Mouse (Mus musculus) kidney, postnatal 0 days (tissue): ENCODE measurements at regions not wholly inside any gene's neighbourhood (a gene's known extent, or its start where the extent isn't known, plus 50 kb on each side); places are given as distances from the start of the nearest gene placed in this dataset.

ENCODE experiments used
- ATAC-seq: fragments of 200-750 bp; cut with Nextera tagmentation; replicated peaks from 2 replicates; pipeline ENCODE4 v1.8.0; 2017; ENCODE audit warnings: low read depth, moderate number of reproducible peaks, moderate TSS enrichment, moderate library complexity; ENCODE audit not compliant: low FRiP score
- DNase-seq: peaks from one replicate; pipeline ENCODE4 v3.0.0-alpha.2; 2016; ENCODE audit warnings: low spot score
- H3K27ac ChIP-seq: fragments of 300-500 bp; sonication (generic); 2 replicates; pipeline ENCODE4 v1.5.1; 2014; ENCODE audit warnings: mild to moderate bottlenecking
- H3K27me3 ChIP-seq: fragments of 300-500 bp; sonication (generic); 2 replicates; pipeline ENCODE4 v1.6.1; 2014; ENCODE audit warnings: low read length, mixed read lengths; ENCODE audit not compliant: insufficient read depth
- H3K36me3 ChIP-seq: fragments of 300-500 bp; sonication (generic); 2 replicates; pipeline ENCODE4 v1.6.1; 2014; ENCODE audit warnings: low read length, mixed read lengths; ENCODE audit not compliant: insufficient read depth
- H3K4me1 ChIP-seq: fragments of 300-500 bp; sonication (generic); replicated peaks from 2 replicates; pipeline ENCODE4 v1.6.1; 2014; ENCODE audit warnings: antibody characterized with exemption, low read length, mixed read lengths; ENCODE audit not compliant: insufficient read depth
- H3K4me2 ChIP-seq: fragments of 300-500 bp; sonication (generic); 2 replicates; pipeline ENCODE4 v1.6.1; 2014; ENCODE audit warnings: mild to moderate bottlenecking, low read length, moderate library complexity, mixed read lengths
- H3K4me3 ChIP-seq: fragments of 300-500 bp; sonication (generic); replicated peaks from 2 replicates; pipeline ENCODE4 v1.5.1; 2014; ENCODE audit warnings: low read depth, low read length
- H3K9ac ChIP-seq: fragments of 300-500 bp; sonication (generic); 2 replicates; pipeline ENCODE4 v1.6.1; 2014; ENCODE audit warnings: low read depth, low read length
- H3K9me3 ChIP-seq: fragments of 300-500 bp; sonication (generic); replicated peaks from 2 replicates; pipeline ENCODE4 v1.6.1; 2016; ENCODE audit warnings: low read length, inconsistent platforms, mixed read lengths
- CTCF ChIP-seq: IDR thresholded peaks from 2 replicates; pipeline ENCODE4 v1.5.1; 2016; ENCODE audit warnings: antibody characterized with exemption, low read depth, mild to moderate bottlenecking, moderate library complexity
- WGBS: fragments of 180-500 bp; shearing (Covaris S2); extraction: QIAGEN DNeasy Blood & Tissue Kit; methylation state at CpG from one replicate; pipeline ENCODE4 v1.1.7; 2014; 5-methylcytosine and 5-hydroxymethylcytosine counted together

DNA sequence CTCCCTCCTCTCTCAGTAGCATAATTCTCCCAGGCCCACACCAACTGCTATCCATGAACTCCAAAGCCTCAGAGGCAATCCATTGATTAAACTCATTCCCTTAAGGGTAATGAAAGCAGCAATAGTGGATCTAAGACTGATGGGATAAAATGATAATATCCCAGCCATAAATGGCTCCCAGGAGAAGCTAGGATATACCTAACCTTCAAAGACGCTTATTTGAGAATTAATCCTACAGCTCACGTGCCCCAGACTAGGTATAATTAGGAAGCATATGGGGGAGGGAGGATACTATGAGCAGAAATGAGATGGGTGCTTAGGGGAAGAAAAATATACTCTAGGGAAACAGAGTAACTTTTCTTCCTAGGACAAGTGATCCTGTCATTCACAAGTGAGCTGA, 52.8 kb upstream of the Rnf32 start:
- no peak overlapping the region for H3K4me3 ChIP-seq
- 62% methylated on average over 2 of the region's 2 CpGs for WGBS
- H3K9ac ChIP-seq = no peak overlapping the region
- H3K9me3 ChIP-seq = no peaks in the 10 kb centered on the region
- H3K27ac ChIP-seq = no peak overlapping the region
- H3K36me3 ChIP-seq = no peaks in the 10 kb centered on the region
- no peak for TF ChIP-seq CTCF
- no peak overlapping the region for H3K4me2 ChIP-seq
- no peaks in the 10 kb centered on the region for H3K4me1 ChIP-seq
- DNase-seq (no peak), ATAC-seq (no peak)
- H3K27me3 ChIP-seq = no peaks in the 10 kb centered on the region

- no peak for ATAC-seq
- no peak for DNase-seq
- 69% methylated on average over 13 of the region's 13 CpGs for WGBS
- no peak overlapping the region for H3K4me2 ChIP-seq
- no peaks in the 10 kb centered on the region for H3K9me3 ChIP-seq
- no peak overlapping the region for H3K27ac ChIP-seq
- no peaks in the 10 kb centered on the region for H3K36me3 ChIP-seq
- no peak overlapping the region for H3K9ac ChIP-seq
- no peaks in the 10 kb centered on the region for H3K27me3 ChIP-seq
- no peak for TF ChIP-seq CTCF
- H3K4me1 ChIP-seq = no peaks in the 10 kb centered on the region
- no peak overlapping the region for H3K4me3 ChIP-seq
These were observed 53.3 kb upstream of the Rnf32 start for GRCm38 (mm10) chr5:29142502-29142901.

GRCm38 (mm10) chr5:29137481-29137880, 58.3 kb upstream of the Rnf32 start:
- ATAC-seq (no peak), DNase-seq (no peak)
- Histone ChIP-seq H3K4me1 (no peaks in the 10 kb centered on the region), H3K4me2 (no peak overlapping the region), H3K27ac (no peak overlapping the region), H3K27me3 (no peaks in the 10 kb centered on the region), H3K9ac (no peak overlapping the region), H3K36me3 (no peaks in the 10 kb centered on the region), H3K4me3 (no peak overlapping the region), H3K9me3 (no peaks in the 10 kb centered on the region)
- TF ChIP-seq CTCF = no peak
- 82% methylated on average over 5 of the region's 5 CpGs for WGBS

DNA sequence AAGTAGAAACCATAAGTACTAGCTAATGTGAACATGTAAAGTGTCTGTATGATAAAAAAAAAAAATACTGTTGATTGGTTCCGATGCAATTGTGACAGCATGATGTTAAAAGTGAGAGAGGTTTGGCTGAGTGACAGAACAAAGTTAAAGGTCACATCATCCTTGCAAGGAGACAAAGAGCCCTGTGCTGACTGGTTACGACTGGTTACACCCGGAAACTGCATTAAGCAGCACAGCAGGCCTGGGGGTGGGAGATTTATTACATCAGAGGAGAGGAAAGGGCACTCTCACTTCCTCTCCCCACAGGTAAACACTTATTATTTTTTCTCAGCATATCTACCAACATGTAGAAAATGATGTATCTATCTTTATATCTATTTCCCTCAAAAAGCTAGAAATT, 63.5 kb upstream of the Rnf32 start:
- ATAC-seq (no peak), DNase-seq (no peak)
- 16% methylated on average over 3 of the region's 3 CpGs for WGBS
- no peak overlapping the region for H3K4me2 ChIP-seq
- no peaks in the 10 kb centered on the region for H3K36me3 ChIP-seq
- no peak overlapping the region for H3K4me3 ChIP-seq
- no peaks in the 10 kb centered on the region for H3K27me3 ChIP-seq
- H3K4me1 ChIP-seq = no peaks in the 10 kb centered on the region
- no peak for TF ChIP-seq CTCF
- H3K9ac ChIP-seq = no peak overlapping the region
- H3K9me3 ChIP-seq = no peaks in the 10 kb centered on the region
- no peak overlapping the region for H3K27ac ChIP-seq

DNA sequence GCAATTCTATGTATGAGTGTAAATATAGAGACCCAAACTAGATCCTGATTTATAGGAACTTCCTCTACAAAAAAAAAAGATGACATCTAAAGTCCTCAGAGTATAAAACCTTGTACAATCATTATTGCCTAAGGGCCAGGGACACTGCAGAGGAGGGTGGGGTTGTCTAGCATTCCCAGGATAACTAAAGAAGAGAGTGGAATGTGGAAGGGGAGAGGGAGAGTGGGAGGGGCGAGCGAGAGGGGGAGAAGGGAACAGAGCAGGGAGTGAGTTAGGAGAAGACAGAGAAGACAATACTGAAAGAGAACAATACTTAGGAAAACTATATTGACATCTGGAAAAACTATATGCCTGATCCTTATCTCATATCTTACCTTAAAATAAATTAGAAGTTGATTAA, 64.0 kb upstream of the Rnf32 start:
- DNase-seq = peak; percentile 9
- no peak overlapping the region for H3K4me3 ChIP-seq
- H3K4me1 ChIP-seq = no peaks in the 10 kb centered on the region
- no peaks in the 10 kb centered on the region for H3K9me3 ChIP-seq
- H3K9ac ChIP-seq = no peak overlapping the region
- 25% methylated on average over 2 of the region's 2 CpGs for WGBS
- no peak overlapping the region for H3K27ac ChIP-seq
- no peak overlapping the region for H3K4me2 ChIP-seq
- no peaks in the 10 kb centered on the region for H3K36me3 ChIP-seq
- TF ChIP-seq CTCF = no peak
- no peak for ATAC-seq
- H3K27me3 ChIP-seq = no peaks in the 10 kb centered on the region

DNA sequence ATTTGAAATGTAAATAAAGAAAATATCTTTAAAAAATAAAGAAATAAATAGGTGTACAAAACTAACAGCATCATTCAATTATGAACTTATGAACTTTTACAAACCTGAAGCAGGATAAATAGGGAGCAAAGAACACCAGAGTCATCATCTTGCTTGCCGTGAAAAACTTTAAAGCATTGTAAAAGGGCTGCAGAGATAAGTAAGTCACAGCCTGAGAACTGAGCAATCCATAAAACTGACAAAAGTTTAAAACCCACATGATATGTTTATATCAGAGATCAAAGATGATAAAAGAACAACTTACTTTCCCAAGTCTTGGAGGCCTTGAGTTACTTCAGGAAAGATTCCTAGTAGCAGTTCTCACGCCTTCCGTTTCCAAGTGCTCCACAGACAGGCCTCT, 66.1 kb upstream of the Rnf32 start:
- DNase-seq (no peak), ATAC-seq (no peak)
- Histone ChIP-seq H3K4me3 (no peak overlapping the region), H3K36me3 (no peaks in the 10 kb centered on the region), H3K9ac (no peak overlapping the region), H3K4me1 (no peaks in the 10 kb centered on the region), H3K27ac (no peak overlapping the region), H3K27me3 (no peaks in the 10 kb centered on the region), H3K4me2 (no peak overlapping the region), H3K9me3 (no peaks in the 10 kb centered on the region)
- 76% methylated on average over 3 of the region's 3 CpGs for WGBS
- TF ChIP-seq CTCF = no peak

DNA sequence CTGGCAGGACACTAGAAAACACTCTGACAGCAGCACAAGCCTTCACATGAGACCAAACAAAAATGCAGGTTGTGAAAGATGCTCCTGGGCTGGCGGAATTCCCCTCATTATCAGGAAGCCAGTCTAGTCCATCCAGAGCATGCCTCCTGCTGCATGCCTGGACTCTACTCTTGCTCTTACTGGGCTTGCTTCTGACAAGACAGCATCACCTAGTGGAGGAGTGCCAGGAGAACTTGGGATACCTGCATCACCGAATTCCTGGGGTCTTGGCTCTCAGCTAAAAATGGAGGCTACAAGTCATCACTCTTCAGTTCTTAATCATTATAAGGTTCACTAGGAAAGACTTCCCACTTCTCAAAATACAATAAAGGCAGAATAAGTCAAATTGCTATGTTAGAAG, 78.8 kb upstream of the Rnf32 start:
- H3K4me3 ChIP-seq = no peak overlapping the region
- no peak; the same call in 1 of the 2 replicates for TF ChIP-seq CTCF
- no peaks in the 10 kb centered on the region for H3K4me1 ChIP-seq
- H3K4me2 ChIP-seq = no peak overlapping the region
- no peak for DNase-seq
- no peaks in the 10 kb centered on the region for H3K36me3 ChIP-seq
- no peak overlapping the region for H3K9ac ChIP-seq
- no peaks in the 10 kb centered on the region for H3K27me3 ChIP-seq
- no peak overlapping the region for H3K27ac ChIP-seq
- WGBS = 57% methylated on average over 2 of the region's 2 CpGs
- ATAC-seq = no peak
- no peaks in the 10 kb centered on the region for H3K9me3 ChIP-seq
